Mouse (Mus musculus) CD4-positive, CD25-positive, alpha-beta regulatory T cell, adult 4 months (primary cell): ENCODE results near the gene Coro2b. TPM values are rescaled to one million over a fixed set of nuclear protein-coding genes. Genes with fewer than 3 reads are reported as not detected.

Experiments used
- ATAC-seq: one replicate; pipeline ENCODE4 v1.8.0; 2017
- polyA plus RNA-seq, 2 experiments: library from polyadenylated mRNA; unstranded; fragments of 100-300 nt; shearing (Covaris generic); gene quantifications; one replicate each; pipeline ENCODE4 v1.2.1; 2017

Gene Coro2b
- polyA plus RNA-seq, 2 experiments from 2014 or later: 2.7 to 3.6 TPM

- ATAC-seq: no peak
These were observed 154.2 kb downstream of the Coro2b start for GRCm38 (mm10) chr9:62382519-62383084.

- no peak for ATAC-seq
These were observed 155.4 kb downstream of the Coro2b start for GRCm38 (mm10) chr9:62381402-62381913.

- no peak for ATAC-seq
These were observed 156.5 kb downstream of the Coro2b start for GRCm38 (mm10) chr9:62380351-62380750.

GRCm38 (mm10) chr9:62377897-62378296 is 158.9 kb downstream of the Coro2b start:
- ATAC-seq: no peak

GRCm38 (mm10) chr9:62374276-62374675 is 162.6 kb downstream of the Coro2b start:
- no peak for ATAC-seq

GRCm38 (mm10) chr9:62373222-62374123 is 163.4 kb downstream of the Coro2b start:
- peak; percentile 55 for ATAC-seq

- ATAC-seq: no peak
These were observed 164.2 kb downstream of the Coro2b start for GRCm38 (mm10) chr9:62372556-62373221.

- no peak for ATAC-seq
These were observed 164.9 kb downstream of the Coro2b start for GRCm38 (mm10) chr9:62371745-62372555.

GRCm38 (mm10) chr9:62370648-62371280 is 166.1 kb downstream of the Coro2b start:
- no peak for ATAC-seq

- ATAC-seq: no peak
These were observed 166.7 kb downstream of the Coro2b start for GRCm38 (mm10) chr9:62370186-62370585.

Other genes starting within 250 kb of the Coro2b start
- 100 to 1,000 TPM; 111 to 235 TPM for gene Anp32a, start 195.8 kb downstream of the Coro2b start, polyA plus RNA-seq
- gene Itga11, start 140.8 kb upstream of the Coro2b start, polyA plus RNA-seq: under 1 TPM; 0.11 to 0.12 TPM